Mouse (Mus musculus): Measurements from ENCODE around the gene Usp40. TPM values are rescaled to one million over a fixed set of nuclear protein-coding genes. Genes with fewer than 3 reads are reported as not detected.
"Not testable (repeated sequence)": the region's sequence is repeated elsewhere in the genome, so short reads cannot be mapped to it uniquely, and the experiment has no call there.

Usp40 gene
- total RNA-seq (2014; rRNA removed) (15.8 and 18.5 TPM in 2 replicates), polyA plus RNA-seq (2015; fragmentation: Nextera tagmentation; extraction: Ambion mirVana) (8.4 and 9.8 TPM in 2 replicates)

DNA sequence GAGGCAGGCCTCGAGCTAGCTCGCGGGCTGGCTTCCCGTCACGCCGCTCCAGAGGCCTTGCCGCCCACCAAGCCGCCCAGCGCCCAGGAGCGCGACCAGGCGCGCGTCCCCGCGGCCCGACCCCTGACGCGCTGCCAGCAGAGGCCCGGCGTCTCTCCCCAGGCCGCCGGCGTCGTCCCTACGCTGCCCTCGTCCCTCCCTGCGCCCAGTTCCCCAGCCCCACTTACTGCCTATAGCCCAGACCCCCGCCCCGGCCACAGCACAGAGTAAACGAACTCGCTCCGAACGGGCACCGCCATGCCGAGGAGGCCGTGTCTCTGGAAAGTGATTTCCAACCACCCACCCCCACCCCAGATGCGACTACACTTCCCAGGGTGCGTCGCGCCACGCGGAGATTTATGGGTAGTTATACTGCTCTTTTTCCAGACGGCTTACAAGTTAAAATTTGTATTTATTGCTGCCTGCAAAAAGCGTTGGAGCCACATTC is at the start of gene Usp40:
TSS of gene Usp40 (minus strand) at position 341 of the 487 bp plus-strand sequence.
- no peak for TF ChIP-seq CTCF (IDR thresholded peaks at IDR 0.05)
- H3K4me2 ChIP-seq (ENCODE audit: low read depth, low read length, poor library complexity, severe bottlenecking) = peak within 1 kb of the TSS; percentile 60
- under 1% methylated on average over 44 of the region's 45 CpGs for WGBS
- peak within 1 kb of the TSS; percentile 68 for H3K4me3 ChIP-seq (ENCODE audit: low read depth, low read length)
- no peaks in the 10 kb centered on the region for H3K9me3 ChIP-seq (ENCODE audit: low read length)
- no peaks in the 10 kb centered on the region for H3K36me3 ChIP-seq (ENCODE audit: insufficient read depth, low read length)
- DNase-seq (ENCODE audit: low spot score) (peak; percentile 85), ATAC-seq (ENCODE audit: low FRiP score) (peak; percentile 91)
- no peaks in the 10 kb centered on the region for H3K4me1 ChIP-seq (ENCODE audit: insufficient read depth, low read length)
- peak within 1 kb of the TSS; percentile 93 for H3K9ac ChIP-seq (replicated peaks; ENCODE audit: low read length, poor library complexity, severe bottlenecking)
- no peaks in the 10 kb centered on the region for H3K27me3 ChIP-seq (ENCODE audit: insufficient read depth, low read length)
- H3K27ac ChIP-seq (ENCODE audit: low read depth, low read length) = peak within 1 kb of the TSS; percentile 95

DNA sequence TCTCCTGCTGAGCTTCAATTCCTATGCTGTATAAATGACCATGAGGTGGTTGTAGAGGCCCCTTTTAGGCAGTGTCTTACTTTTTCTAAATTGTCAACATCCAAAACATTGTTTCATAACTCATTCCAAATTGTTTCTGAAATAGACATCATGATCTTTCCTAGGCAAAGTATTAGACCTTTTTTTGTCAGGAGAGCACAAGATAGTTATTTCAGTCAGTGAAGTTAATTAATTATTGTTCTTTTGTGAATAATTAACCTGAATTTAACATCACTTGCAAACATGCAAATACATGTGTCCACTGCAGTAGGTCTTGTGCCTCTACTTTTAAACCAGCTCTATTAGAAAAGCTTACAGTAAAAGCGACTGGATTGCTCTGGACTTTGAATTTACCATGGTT is 46.7 kb upstream of the Usp40 start, which contains the start of gene Ugt1a10:
TSS of gene Ugt1a10 (plus strand) at position 301 of the 400 bp plus-strand sequence.
- no peak within 1 kb of the TSS for H3K27ac ChIP-seq (ENCODE audit: low read depth, low read length)
- H3K9me3 ChIP-seq (ENCODE audit: low read length) = no peaks in the 10 kb centered on the region
- ATAC-seq (ENCODE audit: low FRiP score) = no peak
- no peak within 1 kb of the TSS for H3K4me2 ChIP-seq (ENCODE audit: low read depth, low read length, poor library complexity, severe bottlenecking)
- WGBS = 88% methylated on average over 1 of the region's 1 CpGs
- H3K27me3 ChIP-seq (ENCODE audit: insufficient read depth, low read length) = no peaks in the 10 kb centered on the region
- H3K36me3 ChIP-seq (ENCODE audit: insufficient read depth, low read length) = no peaks in the 10 kb centered on the region
- TF ChIP-seq CTCF (IDR thresholded peaks at IDR 0.05) = no peak
- H3K4me3 ChIP-seq (ENCODE audit: low read depth, low read length) = no peak within 1 kb of the TSS
- no peaks in the 10 kb centered on the region for H3K4me1 ChIP-seq (ENCODE audit: insufficient read depth, low read length)
- no peak for DNase-seq (ENCODE audit: low spot score)
- no peak within 1 kb of the TSS for H3K9ac ChIP-seq (replicated peaks; ENCODE audit: low read length, poor library complexity, severe bottlenecking)

DNA sequence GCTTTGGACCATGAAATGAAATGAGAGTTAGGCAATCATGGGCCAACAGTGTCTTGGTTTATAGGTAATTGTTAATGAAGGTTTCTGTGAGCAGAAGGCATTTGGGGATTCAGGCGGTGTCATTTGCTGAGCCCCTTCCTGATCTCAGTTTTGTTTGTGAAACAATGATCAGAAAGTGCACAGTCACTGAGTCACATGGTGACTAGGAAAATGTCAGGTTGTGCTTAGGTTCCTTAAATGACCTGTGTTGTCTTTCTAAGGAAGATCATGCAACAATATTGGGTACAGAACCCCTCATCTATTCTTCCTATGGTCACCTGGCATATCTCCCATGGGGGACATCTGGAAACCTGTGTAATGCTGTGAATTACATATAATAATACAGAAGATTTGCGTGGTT is 39.1 kb upstream of the Usp40 start:
- not testable (repeated sequence) for H3K9me3 ChIP-seq (ENCODE audit: low read length); H3K4me1 ChIP-seq (ENCODE audit: insufficient read depth, low read length); DNase-seq (ENCODE audit: low spot score); H3K9ac ChIP-seq (replicated peaks; ENCODE audit: low read length, poor library complexity, severe bottlenecking); H3K36me3 ChIP-seq (ENCODE audit: insufficient read depth, low read length); H3K4me2 ChIP-seq (ENCODE audit: low read depth, low read length, poor library complexity, severe bottlenecking); ATAC-seq (ENCODE audit: low FRiP score); H3K27me3 ChIP-seq (ENCODE audit: insufficient read depth, low read length); H3K4me3 ChIP-seq (ENCODE audit: low read depth, low read length); H3K27ac ChIP-seq (ENCODE audit: low read depth, low read length)
- 84% methylated on average over 2 of the region's 2 CpGs for WGBS

DNA sequence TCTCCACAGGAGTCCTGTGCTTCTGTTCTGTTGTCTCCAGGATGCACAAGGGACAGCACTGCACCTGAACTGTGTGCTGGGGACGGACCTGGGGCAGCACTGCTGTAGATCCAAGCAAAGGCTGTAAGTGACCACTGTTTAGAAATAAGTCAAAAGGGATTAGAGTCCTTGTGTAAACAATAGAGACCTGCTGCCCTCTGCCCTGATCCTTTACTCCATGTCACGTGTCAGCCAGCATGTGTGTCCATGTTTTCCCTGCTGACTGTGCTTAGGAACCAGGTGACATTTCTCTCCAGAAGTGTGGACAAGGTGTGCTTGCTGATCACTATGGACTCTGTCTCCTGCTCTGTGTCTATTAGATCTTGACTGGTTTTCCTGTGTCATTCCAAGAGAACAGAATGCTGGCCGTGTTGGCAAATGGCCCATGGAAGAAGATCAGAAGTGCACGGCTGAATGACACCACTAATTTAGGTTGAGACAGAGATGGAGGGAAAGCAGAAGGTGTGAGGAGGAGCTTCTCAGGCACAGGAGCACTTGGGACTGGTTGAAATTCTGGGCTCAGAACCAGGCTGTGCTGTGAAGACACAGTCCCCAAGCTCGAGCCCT is 36.6 kb upstream of the Usp40 start:
- not testable (repeated sequence) for H3K4me1 ChIP-seq (ENCODE audit: insufficient read depth, low read length); H3K27me3 ChIP-seq (ENCODE audit: insufficient read depth, low read length); H3K4me2 ChIP-seq (ENCODE audit: low read depth, low read length, poor library complexity, severe bottlenecking); H3K36me3 ChIP-seq (ENCODE audit: insufficient read depth, low read length); H3K9me3 ChIP-seq (ENCODE audit: low read length); H3K27ac ChIP-seq (ENCODE audit: low read depth, low read length); ATAC-seq (ENCODE audit: low FRiP score); H3K9ac ChIP-seq (replicated peaks; ENCODE audit: low read length, poor library complexity, severe bottlenecking); DNase-seq (ENCODE audit: low spot score); H3K4me3 ChIP-seq (ENCODE audit: low read depth, low read length)
- WGBS = 83% methylated on average over 3 of the region's 5 CpGs

DNA sequence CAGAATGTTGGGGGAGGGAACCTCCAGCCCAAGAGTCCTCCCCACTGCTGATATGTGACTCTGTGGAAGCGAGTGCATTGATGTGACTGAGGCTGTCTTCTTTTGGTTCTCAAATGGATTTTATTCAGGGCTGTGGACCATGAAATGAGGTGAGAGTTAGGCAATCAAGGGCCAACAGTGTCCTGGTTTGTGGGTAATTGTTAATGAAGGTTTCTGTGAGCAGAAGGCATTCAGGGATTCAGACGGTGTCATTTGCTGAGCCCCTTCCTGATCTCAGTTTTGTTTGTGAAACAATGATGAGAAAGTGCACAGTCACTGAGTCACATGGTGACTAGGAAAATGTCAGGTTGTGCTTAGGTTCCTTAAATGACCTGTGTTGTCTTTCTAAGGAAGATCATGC is 34.7 kb upstream of the Usp40 start:
- not testable (repeated sequence) for H3K9me3 ChIP-seq (ENCODE audit: low read length); H3K27ac ChIP-seq (ENCODE audit: low read depth, low read length); H3K4me3 ChIP-seq (ENCODE audit: low read depth, low read length); DNase-seq (ENCODE audit: low spot score); H3K9ac ChIP-seq (replicated peaks; ENCODE audit: low read length, poor library complexity, severe bottlenecking); H3K27me3 ChIP-seq (ENCODE audit: insufficient read depth, low read length); H3K36me3 ChIP-seq (ENCODE audit: insufficient read depth, low read length); H3K4me2 ChIP-seq (ENCODE audit: low read depth, low read length, poor library complexity, severe bottlenecking); H3K4me1 ChIP-seq (ENCODE audit: insufficient read depth, low read length); ATAC-seq (ENCODE audit: low FRiP score)
- 43% methylated on average over 1 of the region's 2 CpGs for WGBS

DNA sequence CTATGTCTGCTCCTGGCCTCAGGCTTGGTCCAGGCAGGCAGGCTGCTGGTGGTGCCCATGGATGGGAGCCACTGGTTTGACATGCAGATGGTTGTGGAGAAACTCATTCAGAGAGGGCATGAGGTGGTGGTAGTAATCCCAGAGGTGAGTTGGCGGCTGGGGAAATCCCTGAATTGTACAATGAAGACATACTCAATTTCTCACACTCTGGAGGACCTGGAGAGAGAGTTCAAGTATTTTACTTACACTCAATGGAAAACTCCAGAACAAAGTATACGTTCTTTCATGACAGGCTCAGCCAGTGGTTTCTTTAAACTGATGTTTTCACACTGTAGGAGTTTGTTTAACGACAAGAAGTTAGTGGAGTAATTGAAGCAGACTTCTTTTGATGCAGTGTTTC is 16.9 kb upstream of the Usp40 start:
- not testable (repeated sequence) for H3K27ac ChIP-seq (ENCODE audit: low read depth, low read length); DNase-seq (ENCODE audit: low spot score); H3K27me3 ChIP-seq (ENCODE audit: insufficient read depth, low read length); H3K4me1 ChIP-seq (ENCODE audit: insufficient read depth, low read length); H3K4me2 ChIP-seq (ENCODE audit: low read depth, low read length, poor library complexity, severe bottlenecking); H3K9ac ChIP-seq (replicated peaks; ENCODE audit: low read length, poor library complexity, severe bottlenecking); ATAC-seq (ENCODE audit: low FRiP score); H3K9me3 ChIP-seq (ENCODE audit: low read length); H3K4me3 ChIP-seq (ENCODE audit: low read depth, low read length); H3K36me3 ChIP-seq (ENCODE audit: insufficient read depth, low read length)
- WGBS = 66% methylated on average over 3 of the region's 3 CpGs

Data from midbrain, postnatal 0 days (tissue).